Mouse (Mus musculus) MEL (cell line): Measurements from ENCODE around the gene Zscan26. TPM values are rescaled to one million over a fixed set of nuclear protein-coding genes. Genes with fewer than 3 reads are reported as not detected.

Source experiments
- DNase-seq: peaks from one replicate; pipeline ENCODE4 v3.0.0; 2011; ENCODE audit warnings: low read depth, low spot score
- H3K27ac ChIP-seq: 2 replicates; pipeline ENCODE4 v1.5.1; 2012; ENCODE audit warnings: low read depth, mild to moderate bottlenecking, control low read depth, low read length, moderate library complexity; ENCODE audit not compliant: control insufficient read depth
- H3K27me3 ChIP-seq, 2 experiments: fragments of 150-350 bp in 1 of 2; sonication (generic) in 1 of 2; 2 replicates each; pipeline ENCODE4 v1.6.1; 2012; ENCODE audit warnings: low read length in 2 of 2, mild to moderate bottlenecking in 2 of 2, improper control_type of control experiment in 1 of 2, moderate library complexity in 1 of 2; ENCODE audit not compliant: insufficient read depth in 2 of 2, control insufficient read depth in 1 of 2
- H3K36me3 ChIP-seq, 2 experiments: 2 replicates each; pipeline ENCODE4 v1.6.1; 2012 to 2014; ENCODE audit warnings: low read length in 2 of 2, improper control_type of control experiment in 1 of 2, inconsistent platforms in 1 of 2, mild to moderate bottlenecking in 1 of 2; ENCODE audit not compliant: insufficient read depth in 2 of 2, control insufficient read depth in 1 of 2
- H3K4me1 ChIP-seq, 2 experiments: fragments of 150-350 bp in 1 of 2; sonication (generic) in 1 of 2; 2 replicates each; pipeline ENCODE4 v1.6.1; 2012; ENCODE audit warnings: low read length in 2 of 2, improper control_type of control experiment in 1 of 2, mild to moderate bottlenecking in 1 of 2; ENCODE audit not compliant: insufficient read depth in 2 of 2, control insufficient read depth in 1 of 2
- H3K4me3 ChIP-seq, 2 experiments: fragments of 150-350 bp in 1 of 2; sonication (generic) in 1 of 2; 2 replicates each; pipeline ENCODE4 v1.5.1; 2012; ENCODE audit warnings: low read depth in 2 of 2, low read length in 2 of 2, mild to moderate bottlenecking in 2 of 2, moderate library complexity in 2 of 2, control low read depth in 1 of 2, improper control_type of control experiment in 1 of 2; ENCODE audit not compliant: control insufficient read depth in 1 of 2, insufficient read depth in 1 of 2
- H3K79me2 ChIP-seq: 2 replicates; pipeline ENCODE4 v1.6.1; 2012; ENCODE audit warnings: mild to moderate bottlenecking, low read length, moderate library complexity; ENCODE audit not compliant: control insufficient read depth, poor library complexity, insufficient read depth
- H3K9ac ChIP-seq: 2 replicates; pipeline ENCODE4 v1.6.1; 2012; ENCODE audit warnings: low read depth, mild to moderate bottlenecking, control low read depth, low read length, moderate library complexity; ENCODE audit not compliant: control insufficient read depth, poor library complexity, severe bottlenecking
- H3K9me3 ChIP-seq: fragments of 150-350 bp; sonication (generic); replicated peaks from 2 replicates; pipeline ENCODE4 v1.6.1; 2012; ENCODE audit warnings: mild to moderate bottlenecking, low read length, improper control_type of control experiment, moderate library complexity; ENCODE audit not compliant: insufficient read depth
- CTCF ChIP-seq, 3 experiments: IDR thresholded peaks in 2 of 3; conservative IDR thresholded peaks in 1 of 3; 2 replicates each; pipeline ENCODE4 v1.5.1; 2011 to 2012; ENCODE audit warnings: low read length in 3 of 3, low read depth in 2 of 3, mild to moderate bottlenecking in 2 of 3, improper control_type of control experiment in 1 of 3, inconsistent platforms in 1 of 3, mixed read lengths in 1 of 3, moderate library complexity in 1 of 3; ENCODE audit not compliant: control insufficient read depth in 1 of 3, insufficient read depth in 1 of 3, poor library complexity in 1 of 3, severe bottlenecking in 1 of 3
- ELF1 ChIP-seq: IDR thresholded peaks from 2 replicates; pipeline ENCODE4 v1.6.1; 2014; ENCODE audit warnings: low read depth, mild to moderate bottlenecking, inconsistent platforms, low read length, improper control_type of control experiment, moderate library complexity
- EP300 ChIP-seq, 2 experiments: IDR thresholded peaks; 2 replicates each; pipeline ENCODE4 v1.6.1; 2011; ENCODE audit warnings: improper control_type of control experiment in 2 of 2, low read length in 2 of 2, low read depth in 1 of 2, mild to moderate bottlenecking in 1 of 2
- ETS1 ChIP-seq: IDR thresholded peaks from 2 replicates; pipeline ENCODE4 v1.6.1; 2012; ENCODE audit warnings: low read depth, mild to moderate bottlenecking, inconsistent platforms, low read length, improper control_type of control experiment, moderate library complexity
- HCFC1 ChIP-seq: IDR thresholded peaks from 2 replicates; pipeline ENCODE4 v1.6.1; 2012; ENCODE audit warnings: low read depth, mild to moderate bottlenecking, inconsistent platforms, low read length, improper control_type of control experiment, moderate library complexity
- JUND ChIP-seq: IDR thresholded peaks from 2 replicates; pipeline ENCODE4 v1.6.1; 2011; ENCODE audit warnings: low read depth, mild to moderate bottlenecking, improper control_type of control experiment, low read length
- KAT2A ChIP-seq: conservative IDR thresholded peaks from 2 replicates; pipeline ENCODE4 v1.6.1; 2012; ENCODE audit warnings: low read depth, low read length, improper control_type of control experiment, inconsistent platforms
- MAX ChIP-seq: IDR thresholded peaks from 2 replicates; pipeline ENCODE4 v1.6.1; 2011; ENCODE audit warnings: low read length, improper control_type of control experiment
- MAZ ChIP-seq: IDR thresholded peaks from 2 replicates; pipeline ENCODE4 v1.6.1; 2012; ENCODE audit warnings: low read depth, mild to moderate bottlenecking, inconsistent platforms, low read length, improper control_type of control experiment
- MEF2A ChIP-seq: IDR thresholded peaks from 2 replicates; pipeline ENCODE4 v1.6.1; 2014; ENCODE audit warnings: low read depth, mild to moderate bottlenecking, inconsistent platforms, low read length, improper control_type of control experiment; ENCODE audit not compliant: poor library complexity, insufficient replicate concordance, severe bottlenecking; ENCODE audit errors: extremely low read depth
- MXI1 ChIP-seq: IDR thresholded peaks from 2 replicates; pipeline ENCODE4 v1.6.1; 2011; ENCODE audit warnings: mild to moderate bottlenecking, low read depth, low read length, improper control_type of control experiment
- MYC ChIP-seq: IDR thresholded peaks from 2 replicates; pipeline ENCODE4 v1.6.1; 2011; ENCODE audit warnings: low read depth, mild to moderate bottlenecking, low read length, improper control_type of control experiment, moderate library complexity
- NELFE ChIP-seq: IDR thresholded peaks from 2 replicates; pipeline ENCODE4 v1.6.1; 2011; ENCODE audit warnings: low read depth, low read length, improper control_type of control experiment
- POLR2A ChIP-seq, 2 experiments: IDR thresholded peaks; 2 replicates each; pipeline ENCODE4 v1.6.1; 2011 to 2012; ENCODE audit warnings: low read length in 2 of 2, mild to moderate bottlenecking in 2 of 2, control low read depth in 1 of 2, improper control_type of control experiment in 1 of 2, low read depth in 1 of 2, moderate library complexity in 1 of 2; ENCODE audit not compliant: control insufficient read depth in 1 of 2, insufficient read depth in 1 of 2, poor library complexity in 1 of 2
- POLR2AphosphoS5 ChIP-seq: IDR thresholded peaks from 2 replicates; pipeline ENCODE4 v1.6.1; 2012; ENCODE audit warnings: low read depth, borderline replicate concordance, mild to moderate bottlenecking, inconsistent platforms, low read length, moderate library complexity, mixed read lengths
- RCOR1 ChIP-seq: IDR thresholded peaks from 2 replicates; pipeline ENCODE4 v1.6.1; 2012; ENCODE audit warnings: low read depth, mild to moderate bottlenecking, inconsistent platforms, low read length, improper control_type of control experiment
- TCF12 ChIP-seq: IDR thresholded peaks from 2 replicates; pipeline ENCODE4 v1.6.1; 2014; ENCODE audit warnings: low read depth, mild to moderate bottlenecking, inconsistent platforms, low read length, improper control_type of control experiment, moderate library complexity
- USF1 ChIP-seq: IDR thresholded peaks from 2 replicates; pipeline ENCODE4 v1.6.1; 2014; ENCODE audit warnings: low read depth, mild to moderate bottlenecking, inconsistent platforms, low read length, improper control_type of control experiment, moderate library complexity
- USF2 ChIP-seq, 2 experiments: IDR thresholded peaks; 2 replicates each; pipeline ENCODE4 v1.6.1; 2011 to 2012; ENCODE audit warnings: improper control_type of control experiment in 2 of 2, low read length in 2 of 2, borderline replicate concordance in 1 of 2, inconsistent platforms in 1 of 2, low read depth in 1 of 2, mild to moderate bottlenecking in 1 of 2; ENCODE audit not compliant: insufficient read depth in 1 of 2
- ZC3H11A ChIP-seq: IDR thresholded peaks from 2 replicates; pipeline ENCODE4 v1.6.1; 2012; ENCODE audit warnings: low read depth, mild to moderate bottlenecking, inconsistent platforms, low read length, improper control_type of control experiment
- ZMIZ1 ChIP-seq: IDR thresholded peaks from 2 replicates; pipeline ENCODE4 v1.6.1; 2012; ENCODE audit warnings: low read depth, mild to moderate bottlenecking, inconsistent platforms, low read length, improper control_type of control experiment, moderate library complexity
- ZNF384 ChIP-seq: IDR thresholded peaks from 2 replicates; pipeline ENCODE4 v1.6.1; 2012; ENCODE audit warnings: low read depth, mild to moderate bottlenecking, inconsistent platforms, low read length, improper control_type of control experiment
- polyA plus RNA-seq, 2 experiments: library from polyadenylated mRNA; stranded (reverse) in 1 of 2; unstranded in 1 of 2; fragments of >175 nt in 1 of 2; fragments of >200 nt in 1 of 2; gene quantifications; 2 replicates each; pipeline versions ENCODE4 v1.2.1 to v1.2.4; 2012; ENCODE audit warnings: low replicate concordance in 2 of 2, low read depth in 1 of 2; ENCODE audit not compliant: insufficient read length in 2 of 2, insufficient read depth in 1 of 2, missing spikeins in 1 of 2
- total RNA-seq: library from RNA; depleted of rRNA; stranded (reverse); fragments of 300-350 nt; gene quantifications from 2 replicates; pipeline ENCODE4 v1.2.3, GENCODE M21; 2012

Gene Zscan26
- total and polyA plus RNA-seq, 3 experiments, result 7.4 to 8.0 TPM; not detected in 1

- H3K9ac ChIP-seq, result no peak overlapping the region
- H3K79me2 ChIP-seq, result 0 out of 2 replicates have a peak, but pooled peaks cover 3% of the 10 kb centered on the region
- no peak overlapping the region for H3K27ac ChIP-seq
- H3K4me1 ChIP-seq, result no peaks in the 10 kb centered on the region
- no peaks in the 10 kb centered on the region for H3K27me3 ChIP-seq
- no peaks in the 10 kb centered on the region for H3K9me3 ChIP-seq
- no peak overlapping the region for H3K4me3 ChIP-seq
- DNase-seq, result no peak
- no peak for TF ChIP-seq RCOR1
- TF ChIP-seq HCFC1, result no peak
- TF ChIP-seq ETS1, result no peak
- TF ChIP-seq KAT2A, result no peak
- TF ChIP-seq JUND, result no peak
- no peak for TF ChIP-seq MAZ
- TF ChIP-seq USF1, result no peak
- TF ChIP-seq USF2 (IDR thresholded peaks at IDR 0.05; ENCODE audit: borderline replicate concordance in 1 of 2, insufficient read depth in 1 of 2, low read depth in 1 of 2, low read length in 2 of 2), result no peak
- peaks cover 0 to 19% of the 10 kb centered on the region in 2 experiments; a peak in 2 of 4 replicates for H3K36me3 ChIP-seq
Measured at GRCm38 (mm10) chr13:21395623-21396022, 57.9 kb downstream of the Zscan26 start.

- H3K36me3 ChIP-seq, result peaks cover 0 to 19% of the 10 kb centered on the region in 2 experiments; a peak in 2 of 4 replicates
- no peak overlapping the region for H3K4me3 ChIP-seq
- no peaks in the 10 kb centered on the region for H3K4me1 ChIP-seq
- no peaks in the 10 kb centered on the region for H3K27me3 ChIP-seq
- no peaks in the 10 kb centered on the region for H3K9me3 ChIP-seq
- no peak for TF ChIP-seq ELF1
- no peak for TF ChIP-seq ZC3H11A
- TF ChIP-seq EP300 (IDR thresholded peaks at IDR 0.05; ENCODE audit: low read depth in 1 of 2, low read length in 2 of 2), result no peak
- TF ChIP-seq ZNF384, result no peak
- TF ChIP-seq MAX, result no peak
- TF ChIP-seq USF1, result no peak
- TF ChIP-seq JUND, result no peak
- no peak for TF ChIP-seq MXI1
- no peak for TF ChIP-seq MYC
- no peak for TF ChIP-seq ETS1
- no peak for TF ChIP-seq MEF2A
- TF ChIP-seq ZMIZ1, result no peak
- no peak for TF ChIP-seq RCOR1
- TF ChIP-seq POLR2AphosphoS5, result no peak
- TF ChIP-seq POLR2A (IDR thresholded peaks at IDR 0.05; ENCODE audit: control insufficient read depth in 1 of 2, insufficient read depth in 1 of 2, low read depth in 1 of 2, low read length in 2 of 2, poor library complexity in 1 of 2), result no peak
- TF ChIP-seq CTCF (IDR thresholded peaks at IDR 0.05 in 2 of 3, conservative IDR thresholded peaks at IDR 0.05 in 1 of 3; ENCODE audit: control insufficient read depth in 1 of 3, insufficient read depth in 1 of 3, low read depth in 2 of 3, low read length in 3 of 3, poor library complexity in 1 of 3, severe bottlenecking in 1 of 3), result no peak
- no peak for TF ChIP-seq KAT2A
- TF ChIP-seq NELFE, result no peak
- no peak for TF ChIP-seq TCF12
- H3K27ac ChIP-seq, result no peak overlapping the region
- 0 out of 2 replicates have a peak, but pooled peaks cover 2% of the 10 kb centered on the region for H3K79me2 ChIP-seq
- DNase-seq, result no peak
- no peak overlapping the region for H3K9ac ChIP-seq
Measured at GRCm38 (mm10) chr13:21395211-21395610, 58.3 kb downstream of the Zscan26 start.
